Mouse (Mus musculus): ENCODE results near the gene Cfap61. TPM values are rescaled to one million over a fixed set of nuclear protein-coding genes. Genes with fewer than 3 reads are reported as not detected.

Gene Cfap61
- polyA plus RNA-seq, 1 experiment from 2014 or later: 2.7 TPM

DNA sequence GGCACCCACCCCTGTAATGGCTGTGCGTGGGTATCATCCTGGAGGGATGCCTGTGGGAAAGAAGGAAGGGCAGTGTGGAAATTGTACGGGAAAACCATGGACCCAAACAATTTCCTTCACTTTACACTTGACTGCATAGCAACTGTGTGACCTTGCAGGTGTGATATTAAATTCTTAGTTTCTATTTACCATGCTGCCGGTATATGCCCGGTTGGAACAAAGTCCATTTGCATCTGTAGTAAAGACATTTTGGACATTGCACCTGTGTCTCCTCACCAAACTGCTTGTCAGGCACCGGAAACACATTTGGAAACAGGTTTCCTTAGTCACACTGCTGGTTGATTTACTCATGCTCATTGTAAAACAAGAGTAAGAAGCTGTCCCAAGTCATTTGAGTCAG lies 109.1 kb downstream of the Cfap61 start:
- Histone ChIP-seq H3K4me3 (replicated peaks) (no peak overlapping the region), H3K4me2 (no peak overlapping the region), H3K9ac (replicated peaks) (no peak overlapping the region), H3K9me3 (replicated peaks) (no peaks in the 10 kb centered on the region), H3K27ac (replicated peaks) (no peak overlapping the region), H3K4me1 (peaks cover 11% of the 10 kb centered on the region), H3K27me3 (replicated peaks) (no peaks in the 10 kb centered on the region; the same call in 1 of the 2 replicates), H3K36me3 (no peaks in the 10 kb centered on the region)
- WGBS: 90% methylated on average over 5 of the region's 5 CpGs
- ATAC-seq (ENCODE audit: low FRiP score): no peak

- peak; percentile 78 for ATAC-seq (ENCODE audit: low FRiP score)
- Histone ChIP-seq H3K4me1 (peaks cover 11% of the 10 kb centered on the region), H3K9ac (replicated peaks) (no peak overlapping the region), H3K27ac (replicated peaks) (no peak overlapping the region), H3K36me3 (no peaks in the 10 kb centered on the region), H3K9me3 (replicated peaks) (no peaks in the 10 kb centered on the region), H3K27me3 (replicated peaks) (no peaks in the 10 kb centered on the region; the same call in 1 of the 2 replicates), H3K4me3 (replicated peaks) (no peak overlapping the region), H3K4me2 (peak overlapping the region; percentile 47)
- WGBS: 32% methylated on average over 24 of the region's 24 CpGs
These were observed 110.6 kb downstream of the Cfap61 start for GRCm38 (mm10) chr2:146044926-146045890.

GRCm38 (mm10) chr2:146047691-146048090 lies 113.1 kb downstream of the Cfap61 start:
- 84% methylated on average over 4 of the region's 4 CpGs for WGBS
- Histone ChIP-seq H3K9me3 (replicated peaks) (no peaks in the 10 kb centered on the region), H3K4me1 (peaks cover 11% of the 10 kb centered on the region), H3K9ac (replicated peaks) (no peak overlapping the region), H3K27me3 (replicated peaks) (no peaks in the 10 kb centered on the region; the same call in 1 of the 2 replicates), H3K27ac (replicated peaks) (no peak overlapping the region), H3K36me3 (no peaks in the 10 kb centered on the region), H3K4me3 (replicated peaks) (no peak overlapping the region), H3K4me2 (no peak overlapping the region)
- no peak for ATAC-seq (ENCODE audit: low FRiP score)

DNA sequence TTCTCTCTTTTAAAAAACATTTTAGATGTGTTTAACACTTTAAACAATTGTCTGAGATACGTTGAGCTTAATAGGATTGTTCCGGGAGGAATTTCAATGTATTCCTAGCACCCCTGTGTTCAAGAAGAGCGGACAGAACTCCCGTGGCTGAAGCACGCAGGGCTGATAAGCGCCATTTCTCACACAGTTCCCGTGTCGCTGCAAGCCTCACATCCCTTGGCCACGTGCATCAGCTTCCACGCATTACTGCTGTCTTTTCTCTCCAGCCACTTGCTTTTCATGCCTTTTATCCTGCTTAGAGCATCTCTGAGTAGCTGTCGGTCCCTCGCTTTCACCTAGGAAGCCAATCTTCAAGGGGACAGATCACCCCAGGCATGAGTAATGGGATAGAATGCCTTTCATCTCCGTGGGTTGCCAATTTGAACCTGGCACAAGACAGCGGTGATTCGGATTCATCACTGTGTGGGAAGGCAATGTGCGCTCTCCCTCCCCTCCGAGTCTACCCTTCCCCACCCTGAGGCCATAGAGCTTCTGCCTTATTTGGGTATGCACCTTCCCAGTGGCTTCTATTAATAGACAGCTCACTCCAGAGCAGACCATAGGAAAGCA lies 113.7 kb downstream of the Cfap61 start:
- Histone ChIP-seq H3K9me3 (replicated peaks) (no peaks in the 10 kb centered on the region), H3K27me3 (replicated peaks) (no peaks in the 10 kb centered on the region; the same call in 1 of the 2 replicates), H3K36me3 (no peaks in the 10 kb centered on the region), H3K4me1 (peaks cover 11% of the 10 kb centered on the region), H3K9ac (replicated peaks) (no peak overlapping the region), H3K27ac (replicated peaks) (no peak overlapping the region), H3K4me2 (no peak overlapping the region), H3K4me3 (replicated peaks) (no peak overlapping the region)
- 58% methylated on average over 17 of the region's 17 CpGs for WGBS
- no peak for ATAC-seq (ENCODE audit: low FRiP score)

DNA sequence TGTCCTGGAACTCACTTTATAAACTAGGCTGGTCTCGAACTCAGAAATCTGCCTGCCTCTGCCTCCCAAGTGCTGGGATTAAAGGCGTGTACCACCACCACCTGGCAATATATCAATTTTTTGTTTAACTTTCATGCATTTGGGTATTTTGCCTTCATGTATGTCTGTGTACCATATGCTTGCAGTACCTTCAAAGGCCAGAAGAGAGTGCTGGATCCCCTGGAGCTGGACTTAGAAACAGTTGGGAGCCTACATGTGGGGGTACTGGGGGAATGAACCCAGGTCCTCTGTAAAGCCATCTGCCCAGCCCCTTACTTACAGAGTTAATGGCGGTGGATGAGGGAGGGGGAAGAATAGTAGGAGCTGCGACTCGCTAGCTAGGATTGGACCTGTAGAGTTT lies 114.8 kb downstream of the Cfap61 start:
- no peak overlapping the region for H3K27ac ChIP-seq (replicated peaks)
- 87% methylated on average over 5 of the region's 5 CpGs for WGBS
- ATAC-seq (ENCODE audit: low FRiP score): no peak
- peaks cover 11% of the 10 kb centered on the region for H3K4me1 ChIP-seq
- H3K36me3 ChIP-seq: no peaks in the 10 kb centered on the region
- no peak overlapping the region for H3K4me3 ChIP-seq (replicated peaks)
- H3K9ac ChIP-seq (replicated peaks): no peak overlapping the region
- H3K4me2 ChIP-seq: no peak overlapping the region
- H3K9me3 ChIP-seq (replicated peaks): no peaks in the 10 kb centered on the region
- H3K27me3 ChIP-seq (replicated peaks): no peaks in the 10 kb centered on the region; the same call in 1 of the 2 replicates

DNA sequence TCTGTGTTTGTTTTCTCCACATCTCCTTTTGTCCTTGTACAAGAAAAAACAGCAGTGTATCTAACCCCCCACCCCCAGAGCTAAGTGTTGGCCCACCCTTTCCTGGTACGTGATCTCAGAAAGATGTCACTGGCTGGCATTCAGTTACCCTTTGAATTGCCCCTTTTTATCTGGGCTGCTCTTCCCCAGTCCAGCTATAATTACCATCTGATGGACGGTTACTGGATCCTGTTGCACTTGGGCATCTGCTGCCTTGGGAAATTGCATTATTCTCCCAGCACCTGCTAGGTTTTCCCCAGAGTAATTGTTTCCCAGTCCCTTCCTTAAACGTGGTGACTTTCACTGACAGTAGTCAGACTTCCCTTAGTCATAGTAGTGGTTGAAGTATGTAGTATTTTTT lies 115.5 kb downstream of the Cfap61 start:
- 14% methylated on average over 3 of the region's 3 CpGs for WGBS
- no peaks in the 10 kb centered on the region for H3K9me3 ChIP-seq (replicated peaks)
- no peaks in the 10 kb centered on the region for H3K36me3 ChIP-seq
- no peaks in the 10 kb centered on the region; the same call in 1 of the 2 replicates for H3K27me3 ChIP-seq (replicated peaks)
- H3K9ac ChIP-seq (replicated peaks): no peak overlapping the region
- no peak overlapping the region for H3K4me2 ChIP-seq
- H3K27ac ChIP-seq (replicated peaks): no peak overlapping the region
- no peak for ATAC-seq (ENCODE audit: low FRiP score)
- no peak overlapping the region for H3K4me3 ChIP-seq (replicated peaks)
- peaks cover 7% of the 10 kb centered on the region for H3K4me1 ChIP-seq

- Histone ChIP-seq H3K9me3 (replicated peaks) (no peaks in the 10 kb centered on the region), H3K4me1 (no peaks in the 10 kb centered on the region), H3K27ac (replicated peaks) (no peak overlapping the region), H3K4me2 (no peak overlapping the region), H3K36me3 (no peaks in the 10 kb centered on the region), H3K9ac (replicated peaks) (no peak overlapping the region), H3K27me3 (replicated peaks) (no peaks in the 10 kb centered on the region; the same call in 1 of the 2 replicates), H3K4me3 (replicated peaks) (no peak overlapping the region)
- no peak for ATAC-seq (ENCODE audit: low FRiP score)
- WGBS: 89% methylated on average over 4 of the region's 4 CpGs
These were observed 116.8 kb downstream of the Cfap61 start for GRCm38 (mm10) chr2:146051334-146051733.

DNA sequence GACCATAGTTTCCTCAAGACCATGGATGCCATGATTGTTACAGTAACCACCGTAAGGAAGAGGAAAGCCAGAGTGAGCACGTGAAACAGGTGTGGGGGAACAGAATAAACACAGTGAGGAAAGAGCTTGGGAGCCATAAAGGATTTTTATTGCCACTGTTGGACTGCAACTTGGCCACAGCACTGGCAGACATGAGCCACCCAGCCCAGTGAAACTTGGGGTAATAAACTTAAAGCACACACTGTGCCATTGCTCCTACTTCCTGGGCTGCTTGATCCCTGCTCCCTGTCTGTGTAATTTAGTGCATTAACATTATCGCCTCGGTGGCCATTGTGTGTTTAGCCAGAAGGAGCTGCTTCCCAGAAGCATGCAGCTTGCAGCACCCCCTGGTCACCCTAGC lies 122.5 kb downstream of the Cfap61 start:
- peaks cover 8% of the 10 kb centered on the region for H3K4me1 ChIP-seq
- no peak overlapping the region for H3K9ac ChIP-seq (replicated peaks)
- H3K27ac ChIP-seq (replicated peaks): no peak overlapping the region
- 38% methylated on average over 4 of the region's 4 CpGs for WGBS
- ATAC-seq (ENCODE audit: low FRiP score): no peak
- no peak overlapping the region for H3K4me3 ChIP-seq (replicated peaks)
- no peak overlapping the region for H3K4me2 ChIP-seq
- no peaks in the 10 kb centered on the region for H3K9me3 ChIP-seq (replicated peaks)
- no peaks in the 10 kb centered on the region for H3K36me3 ChIP-seq
- H3K27me3 ChIP-seq (replicated peaks): no peaks in the 10 kb centered on the region

- WGBS: 38% methylated on average over 3 of the region's 3 CpGs
- Histone ChIP-seq H3K27ac (replicated peaks) (no peak overlapping the region), H3K4me3 (replicated peaks) (no peak overlapping the region), H3K9me3 (replicated peaks) (no peaks in the 10 kb centered on the region), H3K4me2 (no peak overlapping the region), H3K36me3 (no peaks in the 10 kb centered on the region), H3K27me3 (replicated peaks) (no peaks in the 10 kb centered on the region), H3K9ac (replicated peaks) (no peak overlapping the region), H3K4me1 (peaks cover 24% of the 10 kb centered on the region)
- no peak for ATAC-seq (ENCODE audit: low FRiP score)
These were observed 124.2 kb downstream of the Cfap61 start for GRCm38 (mm10) chr2:146058791-146059190.

DNA sequence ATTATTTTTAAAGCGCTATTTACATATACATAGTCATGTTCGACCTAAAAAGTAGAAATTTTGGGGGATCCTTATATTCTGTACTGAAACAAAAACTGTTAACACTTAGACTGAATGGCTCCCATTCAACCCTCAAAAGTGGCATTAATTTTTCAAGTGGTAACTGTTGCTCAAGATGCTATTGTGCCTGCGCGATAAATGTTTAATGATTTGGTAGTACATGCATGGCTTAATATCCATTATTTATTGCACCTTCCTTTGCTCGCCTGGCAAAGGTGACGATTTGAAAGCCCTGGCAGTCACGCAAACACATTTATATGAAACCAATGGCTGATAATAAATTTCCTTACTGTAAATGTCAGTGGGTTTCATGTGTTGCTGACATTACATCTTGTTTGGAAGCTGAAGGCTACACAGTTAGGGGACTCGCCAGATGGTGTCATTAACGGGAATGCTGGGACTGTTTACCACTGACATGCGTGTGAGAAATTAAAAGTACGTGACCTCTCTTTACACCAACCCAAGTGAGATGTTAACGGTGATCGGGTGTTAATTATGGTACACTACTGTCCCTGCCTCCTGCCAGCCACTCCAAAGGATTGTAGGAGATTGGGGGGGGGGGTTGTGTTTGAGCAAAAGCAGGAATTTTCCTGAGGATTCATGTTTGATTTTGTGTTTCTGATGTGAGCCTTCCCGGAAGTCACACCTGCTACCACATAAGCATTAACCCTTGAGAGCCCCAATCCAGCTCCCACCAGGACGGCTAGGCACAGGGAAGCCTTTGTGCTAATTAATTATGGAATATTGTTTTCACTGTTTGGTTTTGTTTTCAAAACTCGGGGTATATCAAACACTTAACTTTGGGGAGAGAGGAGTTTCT lies 127.1 kb downstream of the Cfap61 start:
- H3K9ac ChIP-seq (replicated peaks): no peak overlapping the region
- peak overlapping the region; percentile 40 for H3K4me2 ChIP-seq
- 26% methylated on average over 16 of the region's 16 CpGs for WGBS
- H3K36me3 ChIP-seq: no peaks in the 10 kb centered on the region
- no peak overlapping the region for H3K27ac ChIP-seq (replicated peaks)
- H3K4me3 ChIP-seq (replicated peaks): peak overlapping the region; percentile 0; the same call in 1 of the 2 replicates
- H3K27me3 ChIP-seq (replicated peaks): no peaks in the 10 kb centered on the region
- peaks cover 24% of the 10 kb centered on the region for H3K4me1 ChIP-seq
- H3K9me3 ChIP-seq (replicated peaks): no peaks in the 10 kb centered on the region
- ATAC-seq (ENCODE audit: low FRiP score): peak; percentile 67
